Mouse (Mus musculus): ENCODE results near the gene Ppif.

GRCm38 (mm10) chr14:25739957-25740565 lies 46.1 kb downstream of the Ppif start:
- TF ChIP-seq CTCF (IDR thresholded peaks at IDR 0.05; ENCODE audit: insufficient read depth, low read depth, low read length) (no peak), POLR2A (IDR thresholded peaks at IDR 0.05; ENCODE audit: insufficient read depth, low read depth, low read length) (no peak)
